Mouse (Mus musculus) cerebellum, adult 2 months (tissue): ENCODE data around the gene Ankrd13b.

Experiments
- CTCF ChIP-seq: fragments of 200-500 bp; IDR thresholded peaks from 2 replicates; pipeline ENCODE4 v1.5.1; 2011; ENCODE audit warnings: low read depth, mild to moderate bottlenecking, control low read depth, low read length, moderate library complexity, borderline replicate concordance; ENCODE audit not compliant: insufficient read depth
- POLR2A ChIP-seq: fragments of 200-500 bp; IDR thresholded peaks from 2 replicates; pipeline ENCODE4 v1.6.1; 2011; ENCODE audit warnings: low read length, control low read depth, borderline replicate concordance; ENCODE audit not compliant: insufficient read depth

DNA sequence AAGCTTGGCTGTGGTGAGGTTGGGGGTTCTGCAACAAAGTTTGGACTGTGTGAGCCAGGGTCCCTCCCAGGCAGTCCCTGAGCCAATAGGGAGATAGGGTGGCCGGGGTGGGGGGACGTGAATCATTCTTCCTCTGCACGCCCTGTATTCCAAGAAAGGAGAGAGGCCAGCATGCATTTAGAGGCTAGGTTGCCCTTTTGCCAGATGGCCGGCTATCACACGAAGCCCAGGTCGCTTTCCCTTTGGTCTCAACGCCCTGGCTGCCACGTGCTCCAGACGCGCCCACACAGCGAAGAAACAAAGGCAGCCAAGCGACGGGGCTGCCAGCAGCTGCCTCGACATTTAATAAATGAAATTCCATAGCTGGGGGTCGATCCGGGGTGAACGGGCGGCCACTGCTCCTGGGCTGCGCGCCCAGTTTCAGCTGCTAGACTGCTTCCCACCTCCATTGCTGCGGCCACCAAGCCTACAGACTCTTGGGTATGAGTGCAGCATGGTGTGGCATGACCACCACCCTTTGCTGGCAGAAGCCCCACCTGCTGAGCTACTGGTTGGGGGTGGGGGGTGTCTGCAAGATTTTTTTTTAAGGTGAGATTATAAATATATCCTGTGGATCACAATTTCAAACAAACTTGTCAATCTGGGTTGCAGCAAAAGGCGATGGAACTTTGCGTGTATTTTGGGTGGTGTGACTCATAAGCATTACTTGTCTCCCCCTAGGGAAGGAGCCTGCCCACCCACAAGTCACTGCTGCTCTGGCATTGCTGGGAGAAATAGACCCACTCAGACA lies 2.2 kb upstream of the Ankrd13b start:
- TF ChIP-seq CTCF (no peak), POLR2A (no peak)
